Mouse (Mus musculus): ENCODE data around the gene Kcnj6.

Kcnj6 gene

DNA sequence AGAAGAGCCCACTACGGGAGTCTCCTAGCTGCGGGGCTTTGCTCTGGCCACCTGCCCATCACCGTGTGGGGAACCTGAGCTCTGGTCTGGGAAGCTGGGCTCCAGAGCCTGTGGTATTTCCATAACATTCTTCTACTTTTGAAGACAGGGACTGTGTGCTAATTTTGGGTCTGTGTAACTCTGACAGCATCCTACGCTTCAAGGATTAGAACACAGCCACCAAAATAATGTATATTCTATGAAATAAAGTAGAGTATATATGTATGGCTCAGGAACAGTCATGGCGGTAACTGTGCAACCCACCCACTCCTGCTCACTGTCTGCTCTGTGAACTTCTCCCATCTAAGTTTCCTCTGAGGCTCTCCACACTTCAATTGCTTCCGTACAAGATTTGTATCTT is 229.9 kb downstream of the Kcnj6 start:
- DNase-seq (ENCODE audit: low read depth, low spot score): no peak

DNA sequence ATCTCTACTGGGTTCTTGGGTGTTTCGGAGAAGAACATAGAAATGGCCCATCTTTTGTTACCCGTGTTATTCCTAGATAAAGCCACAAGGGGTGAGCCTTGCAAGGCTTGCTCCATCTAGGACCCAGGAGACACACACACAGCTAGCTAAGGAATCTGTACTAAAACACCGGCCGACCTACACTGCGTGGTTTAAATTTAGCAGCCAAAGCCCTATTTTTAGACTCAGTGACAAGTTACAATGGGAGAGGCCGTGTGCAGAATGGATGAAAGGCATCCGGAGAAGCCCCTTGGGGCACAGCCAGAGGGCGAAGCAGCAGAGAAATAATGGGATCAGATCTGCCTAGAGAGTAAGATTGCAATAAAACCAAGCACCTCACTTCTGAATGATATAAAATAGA is 232.4 kb downstream of the Kcnj6 start:
- DNase-seq (ENCODE audit: low read depth, low spot score): no peak

DNA sequence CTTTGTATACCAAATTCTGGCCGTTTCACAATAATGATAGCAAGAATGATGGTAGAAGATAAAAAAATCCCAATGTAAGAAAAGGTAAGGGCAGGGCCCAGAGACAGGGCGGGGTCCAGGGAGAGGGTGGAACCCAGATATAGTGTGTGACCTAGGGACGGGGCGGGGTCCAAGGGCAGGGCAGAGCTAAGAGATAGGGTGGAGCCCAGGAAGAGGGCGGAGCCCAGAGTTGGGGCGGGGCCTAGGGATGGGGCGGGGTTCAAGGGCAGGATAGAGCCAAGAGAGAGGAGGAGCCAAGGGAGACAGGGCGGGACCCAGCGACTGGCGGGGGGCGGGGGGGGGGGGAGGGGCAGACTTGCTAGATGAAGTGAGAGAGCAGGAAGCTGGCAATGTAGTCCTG is 236.8 kb downstream of the Kcnj6 start:
- no peak for DNase-seq (ENCODE audit: low read depth, low spot score)

DNA sequence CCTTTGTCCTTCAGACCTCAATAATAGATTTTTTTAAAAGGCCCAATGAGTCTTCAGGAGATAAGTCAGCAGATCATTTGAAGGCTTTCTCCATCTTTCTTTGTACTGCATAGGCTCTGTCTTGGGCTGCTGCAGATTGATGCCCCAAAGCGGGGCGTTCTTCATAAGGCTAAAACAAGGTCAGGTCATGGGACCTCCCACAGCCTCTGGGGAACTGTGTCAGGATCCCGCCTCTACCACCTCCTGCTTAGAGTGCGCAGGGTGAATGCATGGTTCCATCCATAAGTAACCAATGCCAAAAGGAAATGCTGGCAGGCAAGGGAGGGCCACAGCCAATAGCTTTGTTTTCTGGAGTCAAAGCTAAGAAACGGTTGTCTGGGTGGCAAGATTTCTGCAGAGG is 237.7 kb downstream of the Kcnj6 start:
- DNase-seq (ENCODE audit: low read depth, low spot score): no peak

DNA sequence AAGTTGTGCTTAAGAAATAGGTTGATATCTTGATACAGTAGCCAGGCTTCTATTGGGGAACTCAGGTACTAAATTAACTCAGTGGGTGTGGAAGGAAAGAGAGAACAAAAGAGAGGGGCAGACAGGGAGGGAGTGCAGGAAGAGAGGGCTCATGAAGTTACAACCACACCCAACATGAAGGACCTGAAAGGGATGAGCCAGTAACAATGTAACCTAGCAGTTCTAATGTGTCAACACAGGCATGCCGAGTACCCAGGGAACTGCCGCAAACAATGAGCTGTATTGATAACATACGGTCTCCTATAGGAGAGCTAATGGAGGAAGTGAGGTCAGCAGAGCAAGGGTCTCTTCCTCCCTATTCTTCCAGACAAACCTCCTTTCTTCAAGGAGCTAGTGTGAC is 238.9 kb downstream of the Kcnj6 start:
- no peak for DNase-seq (ENCODE audit: low read depth, low spot score)

DNA sequence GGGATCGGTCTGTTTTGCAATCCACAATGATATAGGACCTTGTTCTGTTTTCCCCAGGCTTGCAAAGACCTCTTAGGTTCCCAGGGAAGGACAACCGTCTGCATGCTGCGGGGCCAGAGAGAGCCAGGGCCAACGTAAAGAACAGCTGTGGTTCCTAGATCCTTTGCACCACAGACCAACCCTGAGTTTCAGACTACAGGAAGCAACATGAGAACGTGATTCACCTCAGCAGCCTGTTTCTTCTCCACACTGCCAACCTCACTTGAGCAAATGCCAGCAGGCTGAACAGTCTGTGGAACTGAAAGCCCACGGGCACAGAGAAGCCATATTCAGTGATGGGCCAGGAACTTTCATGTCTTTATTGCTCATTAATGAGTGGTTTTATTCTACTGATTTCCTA is 241.1 kb downstream of the Kcnj6 start:
- no peak for DNase-seq (ENCODE audit: low read depth, low spot score)

DNA sequence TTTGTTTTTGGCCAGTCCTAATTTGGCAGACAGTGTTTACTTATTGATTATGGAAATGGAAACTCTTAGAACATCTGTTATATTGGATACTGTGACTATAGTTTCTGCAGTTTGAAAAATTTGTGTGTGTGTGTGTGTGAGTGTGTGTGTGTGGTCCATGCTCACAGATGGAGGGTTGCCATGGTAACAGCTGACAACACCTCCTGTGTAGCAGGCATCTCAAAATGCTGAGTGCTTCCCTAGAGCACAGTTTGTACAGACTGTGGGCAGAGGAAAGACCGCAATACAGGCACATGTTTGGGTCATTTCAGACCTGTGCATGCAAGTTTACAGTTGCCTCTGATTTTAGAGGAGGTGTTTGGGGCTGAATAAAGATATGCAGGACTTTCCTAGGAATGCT is 244.0 kb downstream of the Kcnj6 start:
- no peak for DNase-seq (ENCODE audit: low read depth, low spot score)

DNA sequence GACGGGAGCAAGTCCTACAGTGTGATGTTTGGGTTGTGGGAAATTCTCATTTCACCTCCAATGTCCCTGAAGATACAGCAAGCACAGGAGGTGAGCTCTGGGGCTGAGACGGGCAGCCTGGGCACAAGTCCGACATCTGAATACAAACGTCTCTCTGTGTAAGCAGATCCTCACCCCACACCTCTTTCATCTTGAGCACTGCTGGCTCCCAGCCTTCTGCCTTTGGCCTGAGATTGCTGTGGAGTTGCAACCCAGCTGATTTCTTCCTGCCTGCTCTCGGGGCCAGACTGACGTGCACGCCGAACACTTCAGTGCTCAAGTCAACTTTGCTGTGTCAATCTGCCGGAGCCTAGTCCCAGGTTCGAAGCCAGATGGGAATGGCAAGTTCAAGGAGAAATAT is 244.7 kb downstream of the Kcnj6 start:
- no peak for DNase-seq (ENCODE audit: low read depth, low spot score)

DNA sequence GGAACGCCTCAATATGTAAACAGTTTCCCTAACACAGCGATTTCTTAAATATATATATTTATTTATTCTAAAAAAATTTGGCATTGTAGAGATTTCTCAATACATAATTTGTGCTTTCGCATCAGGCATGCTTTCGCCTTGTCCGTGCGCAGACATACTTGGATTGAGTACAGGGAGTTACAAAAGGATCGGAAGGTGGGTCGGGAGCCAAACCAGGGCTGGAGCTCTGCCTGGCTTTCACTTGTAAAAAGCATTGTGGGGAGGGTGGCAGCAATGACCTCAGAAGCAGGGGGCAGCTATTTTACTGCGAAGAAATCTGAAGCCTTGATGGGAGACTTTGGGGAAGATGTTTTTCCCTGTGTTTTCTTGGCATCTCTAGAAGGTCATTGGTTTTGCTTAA is 252.5 kb downstream of the Kcnj6 start:
- no peak for DNase-seq (ENCODE audit: low read depth, low spot score)

DNA sequence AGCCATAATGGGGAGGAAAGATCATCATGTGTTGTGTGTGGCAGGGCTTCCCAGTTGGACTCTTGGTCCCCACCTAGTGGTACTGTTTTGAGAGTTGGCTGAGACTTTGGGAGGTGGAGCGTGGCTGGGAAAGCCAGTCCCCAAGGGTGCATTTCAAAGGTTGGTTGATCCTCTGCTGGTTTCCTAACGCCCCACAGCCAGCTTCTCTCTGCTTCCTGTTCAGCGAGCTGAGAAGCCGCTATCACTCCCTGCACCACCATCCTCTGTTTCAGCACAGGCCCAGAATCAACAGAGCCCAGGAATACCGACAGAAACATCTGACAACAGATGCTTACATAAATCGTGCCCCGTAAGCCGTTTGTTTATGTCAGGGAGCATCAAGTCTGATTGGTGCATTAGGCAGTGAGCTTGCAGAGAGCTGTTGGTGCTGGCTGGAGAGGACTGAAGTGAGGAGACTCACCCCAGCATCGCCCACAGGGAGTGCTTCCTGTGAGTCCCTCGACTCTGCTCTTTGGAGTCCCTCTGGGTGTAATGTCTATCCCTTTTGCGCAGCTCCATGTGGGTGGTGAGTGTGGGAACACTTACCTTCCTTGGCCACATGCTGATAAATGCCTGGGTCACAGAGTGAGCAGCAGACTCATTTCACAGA is 253.5 kb downstream of the Kcnj6 start:
- DNase-seq (ENCODE audit: low read depth, low spot score): peak; percentile 28

DNA sequence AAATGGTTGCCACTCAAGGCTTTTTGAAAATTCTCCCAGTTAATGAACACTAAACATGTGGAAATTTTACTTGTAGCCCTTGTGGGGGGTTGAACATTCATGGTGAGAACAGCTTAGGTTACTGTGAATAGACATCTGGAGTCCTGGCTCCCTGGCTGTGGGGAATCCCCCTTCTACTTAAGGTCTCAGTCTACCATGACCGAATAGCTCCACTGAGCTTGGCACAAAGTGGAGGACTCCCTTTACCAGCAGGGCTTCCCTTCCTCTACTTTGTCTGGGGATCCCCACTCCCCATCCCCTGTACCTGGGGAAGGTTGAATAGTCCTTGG is 260.2 kb downstream of the Kcnj6 start:
- DNase-seq (ENCODE audit: low read depth, low spot score): no peak

DNA sequence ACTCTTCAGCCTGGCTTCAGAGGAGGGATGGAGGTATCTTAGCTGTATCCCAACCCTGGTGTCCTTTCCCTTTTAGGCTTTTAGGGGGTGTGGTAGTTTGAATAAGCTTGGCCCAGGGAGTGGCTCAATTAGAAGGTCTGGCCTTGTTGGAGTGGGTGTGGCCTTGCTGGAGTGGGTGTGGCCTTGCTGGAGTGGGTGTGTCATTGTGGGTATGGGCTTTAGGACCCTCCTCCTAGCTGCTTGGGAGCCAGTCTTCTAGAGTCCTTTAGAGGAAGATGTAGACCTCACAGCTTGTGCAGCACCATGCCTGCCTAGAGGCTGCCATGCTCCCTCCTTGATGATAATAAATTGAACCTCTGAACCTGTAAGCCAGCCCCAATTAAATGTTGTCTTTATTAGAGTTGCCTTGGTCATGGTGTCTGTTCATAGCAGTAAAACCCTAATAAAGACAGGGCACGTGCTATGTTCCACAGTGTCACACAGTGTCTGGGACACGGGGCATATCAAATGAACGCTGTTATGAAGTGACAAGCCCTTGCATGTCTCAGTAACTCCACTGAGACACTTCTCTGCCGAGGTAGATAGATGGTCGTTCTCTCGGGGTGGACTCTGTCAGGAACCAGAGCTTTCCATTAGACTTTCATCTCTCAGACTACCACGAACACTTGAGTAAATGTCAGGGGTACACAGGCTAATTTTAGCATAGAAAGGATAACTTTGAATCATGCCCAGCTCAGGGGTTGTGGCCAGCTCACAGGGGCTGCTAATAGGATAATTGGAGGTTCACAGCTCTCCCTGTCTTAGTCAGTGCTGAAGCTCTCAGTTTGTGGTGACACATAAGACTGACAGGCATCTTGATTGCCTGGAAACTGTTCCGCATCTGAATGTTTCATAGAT is 260.8 kb downstream of the Kcnj6 start:
- DNase-seq (ENCODE audit: low read depth, low spot score): no peak

DNA sequence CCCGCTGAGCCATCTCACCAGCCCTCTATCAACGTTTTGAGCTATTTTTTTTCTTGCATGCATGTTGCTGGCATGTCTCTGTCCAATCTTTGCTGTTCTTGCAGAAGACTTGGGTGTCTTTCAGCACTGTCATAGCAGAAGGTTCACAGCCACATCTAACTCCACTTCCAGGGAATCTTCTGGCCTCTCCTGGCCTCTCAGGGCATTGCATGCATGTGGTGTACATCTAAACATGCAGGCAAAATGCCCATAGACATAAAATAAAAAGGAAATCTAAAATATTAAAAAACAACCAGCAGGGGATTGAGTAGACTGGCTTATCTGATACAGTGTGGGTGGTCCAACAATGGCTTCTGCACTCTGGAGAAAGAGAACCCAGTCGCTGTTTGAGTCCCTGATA is 262.0 kb downstream of the Kcnj6 start:
- no peak for DNase-seq (ENCODE audit: low read depth, low spot score)

DNA sequence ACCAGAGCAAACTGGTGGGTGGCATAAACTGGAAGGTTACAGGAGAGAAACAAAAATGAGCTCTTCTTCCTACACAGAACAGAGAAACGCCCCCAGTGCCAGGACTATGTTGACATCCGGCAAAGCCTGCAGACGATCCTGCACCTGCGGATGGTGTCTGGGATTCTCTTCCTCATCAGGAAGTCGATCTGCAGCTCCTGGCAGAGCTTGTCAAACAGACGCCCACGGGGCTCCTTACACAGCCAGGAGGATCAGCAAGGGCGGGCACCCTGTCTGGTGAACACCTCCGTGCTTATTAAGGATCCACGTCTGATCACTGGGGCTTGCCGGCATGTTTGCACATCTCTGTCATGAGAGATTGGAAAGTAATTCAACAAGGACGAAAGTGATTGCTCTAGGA is 266.5 kb downstream of the Kcnj6 start:
- no peak for DNase-seq (ENCODE audit: low read depth, low spot score)

DNA sequence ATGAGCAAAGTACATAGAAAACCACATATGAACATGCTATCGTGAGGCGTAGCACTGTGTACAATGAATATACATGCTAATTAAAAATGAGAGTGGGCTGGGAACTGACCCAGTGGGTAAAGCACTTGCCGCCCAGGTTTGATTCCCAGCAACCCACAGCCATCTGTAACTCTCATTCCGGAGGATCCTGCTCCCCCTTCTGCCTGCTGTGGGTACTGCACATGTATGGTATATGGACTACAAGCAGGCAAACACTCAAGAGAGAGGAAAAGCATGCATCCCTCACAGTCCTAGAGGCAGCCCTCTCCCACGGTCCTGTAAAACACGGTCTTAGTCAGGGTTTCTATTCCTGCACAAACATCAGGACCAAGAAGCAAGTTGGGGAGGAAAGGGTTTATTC is 268.3 kb downstream of the Kcnj6 start:
- DNase-seq (ENCODE audit: low read depth, low spot score): no peak

DNA sequence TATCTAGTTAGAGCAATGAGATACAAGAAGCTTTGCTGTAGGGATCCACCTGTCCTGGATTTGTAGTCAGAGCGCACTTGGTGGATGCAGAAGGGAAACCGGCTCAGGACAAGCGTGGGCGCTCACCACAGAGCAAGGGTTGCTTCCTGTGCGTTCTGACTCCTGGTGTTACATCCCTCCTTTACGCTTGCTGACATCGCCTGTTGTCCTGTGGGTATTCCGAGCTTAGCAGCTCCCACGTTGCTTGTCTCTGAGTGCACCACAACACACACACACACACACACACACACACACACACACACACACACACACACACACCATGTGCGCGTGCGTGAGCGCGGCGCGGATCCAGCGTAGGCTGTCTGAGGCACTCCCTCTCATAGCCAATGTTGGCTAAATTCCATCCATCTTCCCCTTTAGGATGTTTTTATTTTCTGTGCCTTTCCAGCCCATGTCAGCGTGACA is 272.7 kb downstream of the Kcnj6 start:
- peak; percentile 20 for DNase-seq (ENCODE audit: low read depth, low spot score)

DNA sequence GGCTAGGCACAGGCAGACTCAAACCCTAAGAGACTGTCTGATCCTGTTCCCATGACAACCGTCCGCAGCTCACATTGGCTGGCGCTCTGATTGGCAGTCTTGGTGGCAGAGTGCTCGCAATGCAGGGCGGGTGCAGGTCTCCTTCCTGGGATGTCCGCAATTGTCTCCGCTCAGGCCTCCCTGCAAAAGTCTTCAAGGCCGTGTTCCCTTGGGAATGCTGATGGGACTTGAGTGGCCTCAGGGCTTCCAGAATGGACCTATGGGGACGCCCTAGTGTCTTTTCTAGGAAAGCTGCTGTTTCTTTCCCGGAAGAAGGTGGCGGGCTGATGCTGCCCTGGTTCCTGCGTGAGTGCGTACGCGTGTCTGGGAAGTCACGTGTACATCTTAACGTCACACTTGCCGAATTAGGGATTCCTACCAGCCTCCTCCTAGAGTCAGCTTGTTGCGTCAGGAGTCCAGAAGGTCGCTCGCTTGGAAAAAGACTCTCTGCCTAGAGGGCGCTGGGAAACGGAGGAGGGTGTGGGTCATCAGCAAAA is 273.4 kb downstream of the Kcnj6 start:
- DNase-seq (ENCODE audit: low read depth, low spot score): peak; percentile 56

DNA sequence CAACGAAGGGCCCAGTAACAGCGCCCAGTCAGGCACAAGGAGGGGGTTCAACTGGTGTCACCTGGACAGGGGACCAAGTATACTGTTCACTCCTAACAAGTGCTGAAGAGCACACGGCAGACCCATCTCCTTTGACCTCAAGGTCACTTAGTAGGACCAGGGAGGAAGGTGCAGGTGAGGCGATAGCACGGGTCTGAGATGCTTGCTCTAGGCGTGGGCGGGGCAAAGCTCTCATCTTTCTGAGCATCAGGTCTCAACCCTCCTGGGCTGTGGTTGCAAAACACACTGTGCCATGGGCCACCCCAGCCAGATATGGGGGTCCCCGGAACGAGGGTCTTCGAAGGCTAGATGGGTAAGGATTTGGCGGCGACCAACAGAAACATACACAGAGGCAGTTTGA is 274.6 kb downstream of the Kcnj6 start:
- DNase-seq (ENCODE audit: low read depth, low spot score): no peak

DNA sequence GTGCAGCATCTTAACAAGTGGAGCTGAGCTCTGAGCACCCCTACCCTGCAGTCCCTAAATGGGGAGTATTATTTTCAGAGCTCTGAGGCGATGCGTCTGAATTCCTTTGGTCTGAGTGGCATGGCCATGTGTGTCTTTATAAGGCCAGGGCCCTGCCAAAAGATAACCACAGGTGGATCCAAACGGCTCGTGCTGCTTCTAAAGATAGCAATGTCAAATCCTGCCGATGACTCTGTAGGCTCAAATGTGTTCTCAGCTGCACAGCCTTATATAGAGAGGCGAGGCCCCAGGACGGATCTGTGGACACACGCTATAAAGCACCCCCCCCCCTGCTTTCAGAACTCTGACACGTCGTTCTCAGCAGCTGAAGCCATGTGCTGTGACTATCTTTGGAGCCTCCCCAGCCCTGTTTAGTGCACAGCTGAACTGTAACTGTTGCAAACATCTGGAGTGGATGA is 275.9 kb downstream of the Kcnj6 start:
- no peak for DNase-seq (ENCODE audit: low read depth, low spot score)

DNA sequence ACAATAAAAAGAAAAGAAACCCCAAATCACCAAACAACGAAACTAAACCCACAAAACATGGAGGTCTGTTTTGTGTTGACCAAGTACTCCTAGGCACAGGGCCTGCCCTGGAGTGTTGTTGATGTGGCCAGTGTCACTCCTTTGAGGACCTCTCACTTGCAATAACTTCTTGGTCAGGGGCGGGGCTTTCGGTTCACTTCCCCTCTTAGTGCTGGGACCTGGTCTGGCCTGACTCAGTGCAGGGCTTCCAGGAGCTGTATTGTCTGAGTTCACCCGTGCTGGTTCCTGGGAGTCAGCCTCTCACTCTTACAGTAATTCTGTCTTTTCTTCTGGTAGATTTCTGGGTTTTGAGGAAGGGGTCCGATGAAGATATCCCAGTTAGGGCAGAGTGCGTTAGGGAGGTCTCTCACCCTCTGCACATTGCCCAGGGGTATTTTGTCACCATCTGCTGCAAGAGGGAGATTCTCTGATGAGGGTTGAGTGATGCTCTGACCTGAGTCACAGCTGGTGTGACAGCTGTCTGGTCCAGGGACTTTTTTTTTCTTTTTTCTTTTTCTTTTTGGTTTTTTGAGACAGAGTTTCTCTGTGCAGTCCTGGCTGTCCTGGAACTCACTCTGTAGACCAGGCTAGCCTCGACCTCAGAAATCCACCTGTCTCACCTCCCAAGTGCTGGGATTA is 276.9 kb downstream of the Kcnj6 start:
- DNase-seq (ENCODE audit: low read depth, low spot score): no peak

DNA sequence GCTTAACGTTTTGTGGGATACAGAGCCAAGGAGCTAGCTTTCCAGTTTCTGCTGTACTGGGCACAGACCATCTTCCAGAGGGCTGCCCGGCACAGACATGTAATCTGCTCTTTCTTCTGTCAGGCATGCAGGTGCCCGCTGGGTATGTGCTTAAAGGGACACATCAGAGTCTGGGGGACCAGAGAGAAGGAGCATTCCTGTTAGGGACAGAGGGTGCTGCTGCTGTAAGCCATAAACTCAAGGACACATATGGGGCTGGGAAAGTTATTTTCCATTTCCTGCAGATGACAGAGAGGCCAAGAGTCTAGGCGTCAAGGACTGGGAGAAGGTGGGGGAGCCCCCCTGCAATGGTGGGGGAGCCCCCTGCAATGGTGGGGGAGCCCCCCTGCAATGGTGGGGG is 278.0 kb downstream of the Kcnj6 start:
- no peak for DNase-seq (ENCODE audit: low read depth, low spot score)

DNA sequence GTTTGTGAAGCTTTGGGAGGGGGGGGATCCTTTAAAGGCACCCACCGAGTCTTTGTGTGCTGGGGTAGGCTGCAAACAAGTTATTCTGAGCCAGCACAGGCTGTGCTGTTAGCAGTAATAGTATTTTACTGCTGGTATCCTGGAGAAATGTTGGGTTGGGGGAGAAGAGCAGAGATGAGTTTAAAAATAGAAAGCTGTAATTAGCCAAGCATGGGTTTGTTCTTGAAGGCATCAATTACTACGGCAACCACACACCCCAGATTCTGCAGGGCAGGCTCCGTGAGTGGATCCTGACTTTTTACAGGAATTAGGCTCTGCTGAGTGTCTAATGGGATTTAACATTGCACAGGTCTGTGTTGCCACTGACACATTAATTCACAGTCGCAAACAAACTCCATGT is 278.6 kb downstream of the Kcnj6 start:
- no peak for DNase-seq (ENCODE audit: low read depth, low spot score)

Measured in retina, adult 2 months (tissue).